Mouse (Mus musculus) cortical plate, adult 2 months (tissue): ENCODE results near the gene Itpr1.

ENCODE experiments used
- CTCF ChIP-seq: fragments of 200-500 bp; IDR thresholded peaks from 2 replicates; pipeline ENCODE4 v1.5.1; 2011; ENCODE audit warnings: mild to moderate bottlenecking, control low read depth, low read length; ENCODE audit not compliant: insufficient read depth; ENCODE audit errors: extremely low read depth
- POLR2A ChIP-seq: fragments of 200-500 bp; IDR thresholded peaks from 2 replicates; pipeline ENCODE4 v1.6.1; 2011; ENCODE audit warnings: mild to moderate bottlenecking, low read length, control low read depth; ENCODE audit not compliant: insufficient read depth; ENCODE audit errors: extremely low read depth

DNA sequence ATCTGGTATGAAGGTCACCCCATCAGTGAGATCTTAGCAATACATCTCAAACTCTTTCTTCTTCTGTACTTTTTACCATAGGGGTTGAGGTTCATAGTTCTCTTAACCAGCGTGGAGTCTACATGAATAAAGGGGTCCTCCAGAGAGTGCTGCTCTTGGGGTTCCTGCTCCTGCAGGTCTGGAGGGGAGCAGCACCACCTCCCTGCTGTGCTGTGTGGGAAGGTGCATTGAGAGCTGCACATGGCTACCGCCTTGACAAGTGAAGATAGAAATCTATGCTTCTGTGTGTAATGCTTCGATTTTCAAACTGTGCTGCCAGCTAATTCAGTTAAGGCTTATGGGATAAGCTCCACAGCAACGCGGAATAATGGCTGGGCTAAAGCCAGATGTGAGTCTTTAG lies 130.1 kb downstream of the Itpr1 start:
- TF ChIP-seq CTCF = no peak
- TF ChIP-seq POLR2A = no peak
